Mouse (Mus musculus) spleen, postnatal 4 days (tissue): Measurements from ENCODE around the gene Vmn2r88.
"Not testable (repeated sequence)": the region's sequence is repeated elsewhere in the genome, so short reads cannot be mapped to it uniquely, and the experiment has no call there.

Source experiments
- DNase-seq, 2 experiments: peaks; one replicate each; pipeline ENCODE4 v3.0.0; 2022; ENCODE audit warnings: low spot score in 2 of 2

Vmn2r88 gene

DNA sequence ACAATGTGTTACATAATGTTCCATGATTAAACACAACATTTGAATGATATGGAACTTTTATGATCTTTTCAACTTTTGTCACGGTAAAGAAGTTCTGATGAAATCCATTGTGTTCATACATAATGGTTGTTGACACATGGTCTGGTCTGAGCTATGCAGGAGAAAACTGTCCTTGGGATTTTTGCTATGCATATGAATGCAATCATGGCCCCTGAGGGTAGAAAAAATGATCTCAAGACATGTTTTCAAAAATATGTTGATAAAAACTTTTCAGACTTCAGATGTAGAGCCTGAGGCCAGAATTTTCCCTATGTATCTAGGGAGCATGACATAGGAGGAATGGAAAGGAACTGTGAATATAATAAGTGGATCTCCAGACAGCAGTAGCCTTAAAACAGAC lies at the start of gene Vmn2r88:
Gene Vmn2r88, plus strand, starts transcription at position 301 of the 400 bp plus-strand sequence.
- DNase-seq: no peak

- no peak for DNase-seq
Measured at GRCm38 (mm10) chr14:51361456-51361855, 49.2 kb upstream of the Vmn2r88 start, which contains the start of gene Gm7247. Gene Gm7247 (plus strand): TSS chr14:51361756.

GRCm38 (mm10) chr14:51382805-51383204 lies 27.8 kb upstream of the Vmn2r88 start:
- peak in 1 of 2 experiments; percentile 57 for DNase-seq

DNA sequence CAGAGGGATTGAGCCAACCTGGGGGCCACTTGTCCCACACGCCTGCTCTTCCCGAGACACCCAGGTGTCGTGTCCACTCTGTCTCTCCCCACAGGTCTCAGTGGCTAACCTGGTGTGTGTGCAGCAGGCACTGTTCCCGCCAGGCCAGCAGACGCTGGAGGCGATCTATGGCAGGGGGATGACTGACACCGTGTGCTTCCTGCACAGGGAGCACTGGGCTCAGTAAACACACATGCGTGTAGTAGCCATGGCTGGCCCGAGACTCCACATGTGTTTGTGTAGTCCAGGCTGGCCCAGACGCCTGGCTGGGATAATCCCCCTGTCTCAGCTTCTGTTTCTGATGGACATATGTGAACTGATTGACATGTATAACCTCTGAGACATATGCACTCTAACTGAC lies 26.3 kb upstream of the Vmn2r88 start:
- DNase-seq: no peak

DNA sequence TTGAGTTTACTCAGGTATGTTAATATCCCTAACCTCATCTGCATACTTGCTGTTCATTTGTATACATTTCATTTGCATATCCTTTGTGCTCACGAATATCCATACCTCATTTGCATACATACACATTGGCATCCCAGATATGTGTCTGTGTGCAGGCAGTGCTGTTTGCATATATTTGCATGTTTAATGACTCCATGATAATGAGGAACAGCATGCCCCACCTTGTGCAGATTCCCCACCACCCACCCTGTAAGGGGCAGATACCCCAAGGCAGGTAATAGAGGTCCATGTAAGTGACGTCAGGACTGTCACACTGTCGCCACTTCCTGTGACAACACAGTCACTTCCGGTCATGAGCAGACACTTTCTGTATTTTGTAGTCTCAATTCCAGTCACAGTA lies 24.9 kb upstream of the Vmn2r88 start:
- DNase-seq: no peak

GRCm38 (mm10) chr14:51387768-51388167 lies 22.9 kb upstream of the Vmn2r88 start:
- DNase-seq: no peak

DNA sequence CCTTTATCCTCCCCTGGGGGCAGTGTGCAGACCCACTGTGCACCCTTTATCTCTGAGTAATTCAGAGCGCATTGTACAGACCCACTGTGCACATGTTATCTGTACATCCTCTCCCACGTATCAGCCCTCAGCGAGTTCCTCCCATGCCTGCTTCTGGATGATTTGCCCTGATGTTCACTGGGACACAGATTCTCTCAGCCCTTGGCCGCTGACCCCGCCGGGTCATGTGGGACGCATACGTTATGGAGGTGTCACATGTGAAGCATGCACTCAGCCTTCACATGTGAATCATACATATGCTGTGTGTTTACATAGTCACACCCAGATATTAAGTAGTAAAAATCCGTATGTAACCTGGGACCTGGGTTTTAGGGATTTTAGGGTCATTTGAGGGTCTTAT lies 22.4 kb upstream of the Vmn2r88 start:
- no peak for DNase-seq

DNA sequence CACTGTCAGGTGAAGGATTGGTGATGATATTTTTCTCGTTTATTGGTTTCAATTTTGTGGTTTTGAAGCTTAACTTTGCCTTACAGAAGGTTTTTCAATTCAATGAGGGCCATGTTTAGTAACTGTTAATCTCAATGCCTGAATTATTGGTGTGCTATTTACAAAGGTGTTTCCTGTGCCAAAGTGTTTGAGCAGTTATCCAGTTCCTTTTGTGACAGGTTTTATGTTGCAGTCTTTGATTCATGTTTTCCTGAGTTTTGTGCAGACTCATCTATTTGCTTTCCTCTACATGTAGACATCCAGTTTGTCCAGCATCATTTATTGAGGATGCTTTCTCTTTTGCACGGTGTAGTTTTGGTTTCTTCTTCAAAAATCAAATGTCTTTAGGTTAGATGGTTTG lies 13.3 kb downstream of the Vmn2r88 start:
- no peak for DNase-seq

- not testable (repeated sequence) for DNase-seq
Measured at GRCm38 (mm10) chr14:51430138-51430537, 19.5 kb downstream of the Vmn2r88 start.

GRCm38 (mm10) chr14:51434546-51434945 lies 23.9 kb downstream of the Vmn2r88 start:
- DNase-seq: no peak

DNA sequence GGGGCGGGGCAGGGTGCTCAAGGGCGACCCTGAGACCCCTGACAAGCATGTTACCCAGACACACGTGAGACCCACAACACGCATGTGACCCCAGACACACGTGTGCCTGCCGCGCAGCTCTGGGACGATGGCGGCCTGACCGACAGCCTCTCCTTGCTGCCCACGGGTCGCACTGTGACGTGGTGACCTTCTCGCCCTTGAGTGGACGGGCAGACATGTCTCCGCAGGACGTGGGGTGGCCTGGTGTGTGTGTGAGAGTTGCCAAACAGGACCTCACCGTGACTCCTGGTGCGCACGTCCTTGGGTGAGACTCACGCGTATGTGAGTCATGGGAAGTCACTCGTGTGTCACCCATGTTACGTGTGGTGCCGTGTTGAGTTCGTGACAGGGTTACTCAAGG lies 24.4 kb downstream of the Vmn2r88 start:
- no peak for DNase-seq

GRCm38 (mm10) chr14:51438955-51439354 lies 28.3 kb downstream of the Vmn2r88 start:
- DNase-seq: no peak

GRCm38 (mm10) chr14:51451557-51451956 lies 40.9 kb downstream of the Vmn2r88 start, which contains the start of gene Vmn2r89:
Gene Vmn2r89 (plus strand): TSS chr14:51451857.
- DNase-seq: not testable (repeated sequence)
